Mouse (Mus musculus): ENCODE results near the gene Adck1. TPM values are rescaled to one million over a fixed set of nuclear protein-coding genes. Genes with fewer than 3 reads are reported as not detected.

Adck1 gene
- total and polyA plus RNA-seq, 3 experiments, result 30.6 to 34.3 TPM; not detected in 1

DNA sequence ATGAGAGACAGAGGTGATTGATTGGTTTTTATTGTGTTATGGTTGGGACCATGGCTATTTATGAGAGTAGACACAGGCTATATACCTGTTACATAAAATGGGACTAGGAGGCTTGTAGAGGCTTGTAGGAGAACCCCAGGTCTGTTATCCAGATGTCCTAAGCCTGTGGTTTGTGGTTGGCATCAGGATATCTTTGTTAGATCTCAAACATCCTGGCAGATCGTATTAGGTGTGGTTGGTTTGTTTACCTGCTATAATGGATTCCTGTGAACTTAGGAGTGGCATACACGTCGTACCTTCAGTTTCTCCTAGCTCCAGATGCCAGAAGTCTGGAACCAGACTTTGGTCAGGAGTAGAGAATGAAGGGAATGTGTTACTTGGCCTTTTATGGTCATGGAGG, 106.9 kb downstream of the Adck1 start:
- no peak for DNase-seq (ENCODE audit: low read depth, low spot score)
- Histone ChIP-seq H3K4me3 (ENCODE audit: control insufficient read depth in 1 of 2, insufficient read depth in 1 of 2, low read depth in 2 of 2, low read length in 2 of 2) (no peak overlapping the region), H3K27me3 (ENCODE audit: control insufficient read depth in 1 of 2, insufficient read depth in 2 of 2, low read length in 2 of 2) (no peaks in the 10 kb centered on the region), H3K79me2 (ENCODE audit: control insufficient read depth, insufficient read depth, low read length, poor library complexity) (no peaks in the 10 kb centered on the region), H3K36me3 (ENCODE audit: control insufficient read depth in 1 of 2, insufficient read depth in 2 of 2, low read length in 2 of 2) (no peaks in the 10 kb centered on the region), H3K4me1 (ENCODE audit: control insufficient read depth in 1 of 2, insufficient read depth in 2 of 2, low read length in 2 of 2) (no peaks in the 10 kb centered on the region), H3K9me3 (replicated peaks; ENCODE audit: insufficient read depth, low read length) (no peaks in the 10 kb centered on the region), H3K9ac (ENCODE audit: control insufficient read depth, low read depth, low read length, poor library complexity, severe bottlenecking) (no peak overlapping the region), H3K27ac (ENCODE audit: control insufficient read depth, low read depth, low read length) (no peak overlapping the region)
- TF ChIP-seq MAX (IDR thresholded peaks at IDR 0.05; ENCODE audit: low read length) (no peak), KAT2A (conservative IDR thresholded peaks at IDR 0.05; ENCODE audit: low read depth, low read length) (no peak), HCFC1 (IDR thresholded peaks at IDR 0.05; ENCODE audit: low read depth, low read length) (no peak), ZMIZ1 (IDR thresholded peaks at IDR 0.05; ENCODE audit: low read depth, low read length) (no peak), POLR2AphosphoS5 (IDR thresholded peaks at IDR 0.05; ENCODE audit: borderline replicate concordance, low read depth, low read length) (no peak), CHD2 (IDR thresholded peaks at IDR 0.05; ENCODE audit: low read length) (no peak), RCOR1 (IDR thresholded peaks at IDR 0.05; ENCODE audit: low read depth, low read length) (no peak), MAFK (IDR thresholded peaks at IDR 0.05; ENCODE audit: borderline replicate concordance, low read depth, low read length) (no peak), TBP (IDR thresholded peaks at IDR 0.05; ENCODE audit: low read depth, low read length) (no peak), GABPA (IDR thresholded peaks at IDR 0.05; ENCODE audit: low read depth, low read length) (no peak), JUND (IDR thresholded peaks at IDR 0.05; ENCODE audit: low read depth, low read length) (no peak), CHD1 (IDR thresholded peaks at IDR 0.05; ENCODE audit: low read depth, low read length) (no peak), MXI1 (IDR thresholded peaks at IDR 0.05; ENCODE audit: low read depth, low read length) (no peak), MAZ (IDR thresholded peaks at IDR 0.05; ENCODE audit: low read depth, low read length) (no peak)

DNA sequence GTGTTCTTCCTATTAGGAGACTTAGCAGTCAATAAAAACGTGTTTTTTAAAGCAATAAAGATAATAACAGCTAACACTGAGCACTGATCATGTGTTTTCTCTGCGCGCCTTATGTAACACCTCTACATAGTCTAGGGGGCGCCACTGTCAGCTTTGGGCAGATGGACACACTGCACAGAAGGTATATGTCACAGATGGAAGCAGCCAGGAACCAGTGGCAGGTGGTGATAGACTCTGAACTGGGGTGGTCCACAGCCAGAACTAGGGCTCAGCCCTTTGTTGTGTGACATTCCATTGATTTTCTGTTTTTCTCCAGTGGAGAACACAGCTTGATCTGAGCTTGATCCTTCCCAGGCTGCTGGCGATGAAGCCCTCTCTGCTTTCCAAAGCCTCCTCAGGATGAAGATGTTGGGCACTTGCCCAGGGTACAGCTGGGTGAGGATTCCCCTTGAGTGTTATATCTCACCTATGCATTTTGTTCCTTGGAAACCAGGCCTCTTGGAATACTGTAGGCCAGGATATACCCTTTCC, 107.6 kb downstream of the Adck1 start:
- Histone ChIP-seq H3K27ac (ENCODE audit: control insufficient read depth, low read depth, low read length) (no peak overlapping the region), H3K4me3 (ENCODE audit: control insufficient read depth in 1 of 2, insufficient read depth in 1 of 2, low read depth in 2 of 2, low read length in 2 of 2) (no peak overlapping the region), H3K9ac (ENCODE audit: control insufficient read depth, low read depth, low read length, poor library complexity, severe bottlenecking) (no peak overlapping the region), H3K79me2 (ENCODE audit: control insufficient read depth, insufficient read depth, low read length, poor library complexity) (no peaks in the 10 kb centered on the region), H3K4me1 (ENCODE audit: control insufficient read depth in 1 of 2, insufficient read depth in 2 of 2, low read length in 2 of 2) (no peaks in the 10 kb centered on the region), H3K9me3 (replicated peaks; ENCODE audit: insufficient read depth, low read length) (no peaks in the 10 kb centered on the region), H3K36me3 (ENCODE audit: control insufficient read depth in 1 of 2, insufficient read depth in 2 of 2, low read length in 2 of 2) (no peaks in the 10 kb centered on the region), H3K27me3 (ENCODE audit: control insufficient read depth in 1 of 2, insufficient read depth in 2 of 2, low read length in 2 of 2) (no peaks in the 10 kb centered on the region)
- DNase-seq (ENCODE audit: low read depth, low spot score), result no peak
- TF ChIP-seq CTCF (IDR thresholded peaks at IDR 0.05 in 2 of 3, conservative IDR thresholded peaks at IDR 0.05 in 1 of 3; ENCODE audit: control insufficient read depth in 1 of 3, insufficient read depth in 1 of 3, low read depth in 2 of 3, low read length in 3 of 3, poor library complexity in 1 of 3, severe bottlenecking in 1 of 3), result peak in 2 of 3 experiments; percentile 15 to 20; a peak in 1 of 6 replicates
- no peak for TF ChIP-seq USF2 (IDR thresholded peaks at IDR 0.05; ENCODE audit: borderline replicate concordance in 1 of 2, insufficient read depth in 1 of 2, low read depth in 1 of 2, low read length in 2 of 2)
